Mouse (Mus musculus) CH12.LX (cell line): ENCODE data around the gene Terb1. TPM values are rescaled to one million over a fixed set of nuclear protein-coding genes. Genes with fewer than 3 reads are reported as not detected.

Experiments used
- DNase-seq: peaks from one replicate; pipeline ENCODE4 v3.0.0-alpha.2; 2013; ENCODE audit errors: extremely low read depth
- H3K27ac ChIP-seq: 2 replicates; pipeline ENCODE4 v1.5.1; 2012; ENCODE audit warnings: low read depth, mild to moderate bottlenecking, control low read depth, moderate library complexity; ENCODE audit not compliant: insufficient read depth
- H3K27me3 ChIP-seq: replicated peaks from 2 replicates; pipeline ENCODE3; 2012; ENCODE audit warnings: inconsistent platforms
- H3K36me3 ChIP-seq, 2 experiments: replicated peaks in 1 of 2; 2 replicates each; pipeline versions ENCODE3 to v1.6.1; 2012; ENCODE audit warnings: inconsistent platforms in 1 of 2, low read length in 1 of 2, mild to moderate bottlenecking in 1 of 2, mixed read lengths in 1 of 2, moderate library complexity in 1 of 2; ENCODE audit not compliant: control insufficient read depth in 1 of 2, insufficient read depth in 1 of 2
- H3K4me1 ChIP-seq, 2 experiments: 2 replicates each; pipeline ENCODE4 v1.6.1; 2012; ENCODE audit warnings: inconsistent platforms in 1 of 2, moderate library complexity in 1 of 2; ENCODE audit not compliant: insufficient read depth in 2 of 2, control insufficient read depth in 1 of 2
- H3K4me2 ChIP-seq: 2 replicates; pipeline ENCODE4 v1.6.1; 2012; ENCODE audit warnings: low read depth, mild to moderate bottlenecking, control low read depth; ENCODE audit not compliant: poor library complexity, insufficient read depth, severe bottlenecking
- H3K4me3 ChIP-seq, 3 experiments: fragments of 150-350 bp in 1 of 3; sonication (generic) in 1 of 3; replicated peaks in 1 of 3; 2 replicates each; pipeline versions ENCODE3 to v1.5.1; 2011 to 2012; ENCODE audit warnings: low read depth in 2 of 3, low read length in 2 of 3, mild to moderate bottlenecking in 2 of 3, moderate library complexity in 2 of 3, control low read depth in 1 of 3, improper control_type of control experiment in 1 of 3, inconsistent platforms in 1 of 3, mixed read lengths in 1 of 3; ENCODE audit not compliant: poor library complexity in 1 of 3
- H3K79me2 ChIP-seq: replicated peaks from 2 replicates; pipeline ENCODE4 v1.6.1; 2012; ENCODE audit warnings: mild to moderate bottlenecking, moderate library complexity; ENCODE audit not compliant: control insufficient read depth, poor library complexity, insufficient read depth, severe bottlenecking; ENCODE audit errors: extremely low read depth
- H3K9ac ChIP-seq: 2 replicates; pipeline ENCODE4 v1.6.1; 2012; ENCODE audit warnings: low read depth, mild to moderate bottlenecking, control low read depth, moderate library complexity; ENCODE audit not compliant: insufficient read depth
- H3K9me3 ChIP-seq: replicated peaks from 2 replicates; pipeline ENCODE3; 2012; ENCODE audit warnings: low read length, inconsistent platforms, mixed read lengths
- BHLHE40 ChIP-seq: IDR thresholded peaks from 2 replicates; pipeline ENCODE4 v1.6.1; 2011; ENCODE audit warnings: mild to moderate bottlenecking, low read depth, low read length, improper control_type of control experiment
- CHD2 ChIP-seq: IDR thresholded peaks from 2 replicates; pipeline ENCODE4 v1.6.1; 2011; ENCODE audit warnings: low read length, improper control_type of control experiment
- EP300 ChIP-seq: IDR thresholded peaks from 2 replicates; pipeline ENCODE4 v1.6.1; 2011; ENCODE audit warnings: low read length, improper control_type of control experiment
- GABPA ChIP-seq: IDR thresholded peaks from 2 replicates; pipeline ENCODE4 v1.6.1; 2012; ENCODE audit warnings: low read depth, low read length, improper control_type of control experiment, inconsistent platforms; ENCODE audit not compliant: insufficient replicate concordance
- IRF4 ChIP-seq: IDR thresholded peaks from 2 replicates; pipeline ENCODE4 v1.6.1; 2014; ENCODE audit warnings: low read depth, mild to moderate bottlenecking, inconsistent platforms, low read length, improper control_type of control experiment
- JUN ChIP-seq: IDR thresholded peaks from 2 replicates; pipeline ENCODE4 v1.6.1; 2011; ENCODE audit warnings: low read depth, mild to moderate bottlenecking, low read length, improper control_type of control experiment, moderate library complexity; ENCODE audit not compliant: insufficient read depth
- JUND ChIP-seq: conservative IDR thresholded peaks from 2 replicates; pipeline ENCODE4 v1.6.1; 2011; ENCODE audit warnings: low read depth, low read length, improper control_type of control experiment
- KAT2A ChIP-seq: IDR thresholded peaks from 2 replicates; pipeline ENCODE4 v1.6.1; 2012; ENCODE audit warnings: low read length, improper control_type of control experiment, inconsistent platforms; ENCODE audit not compliant: insufficient replicate concordance
- MEF2A ChIP-seq: IDR thresholded peaks from 2 replicates; pipeline ENCODE4 v1.6.1; 2014; ENCODE audit warnings: low read depth, mild to moderate bottlenecking, inconsistent platforms, low read length, improper control_type of control experiment, borderline replicate concordance
- MYC ChIP-seq: IDR thresholded peaks from 2 replicates; pipeline ENCODE4 v1.6.1; 2011; ENCODE audit warnings: low read depth, mild to moderate bottlenecking, improper control_type of control experiment, low read length
- PAX5 ChIP-seq: IDR thresholded peaks from 2 replicates; pipeline ENCODE4 v1.6.1; 2012; ENCODE audit warnings: low read length, inconsistent platforms, mixed read lengths
- POLR2A ChIP-seq: IDR thresholded peaks from 2 replicates; pipeline ENCODE4 v1.6.1; 2011; ENCODE audit warnings: low read depth, mild to moderate bottlenecking, improper control_type of control experiment, low read length
- POLR2AphosphoS2 ChIP-seq: IDR thresholded peaks from 2 replicates; pipeline ENCODE4 v1.6.1; 2011; ENCODE audit warnings: low read depth, low read length, improper control_type of control experiment
- RCOR1 ChIP-seq: conservative IDR thresholded peaks from 2 replicates; pipeline ENCODE4 v1.6.1; 2012; ENCODE audit warnings: low read depth, mild to moderate bottlenecking, inconsistent platforms, low read length, improper control_type of control experiment
- TBP ChIP-seq: conservative IDR thresholded peaks from 2 replicates; pipeline ENCODE4 v1.6.1; 2011; ENCODE audit warnings: low read depth, low read length, improper control_type of control experiment
- UBTF ChIP-seq: IDR thresholded peaks from 2 replicates; pipeline ENCODE4 v1.6.1; 2012; ENCODE audit warnings: low read depth, mild to moderate bottlenecking, inconsistent platforms, low read length, improper control_type of control experiment, moderate library complexity
- USF1 ChIP-seq: IDR thresholded peaks from 2 replicates; pipeline ENCODE4 v1.6.1; 2014; ENCODE audit warnings: low read depth, mild to moderate bottlenecking, inconsistent platforms, low read length, improper control_type of control experiment
- ZKSCAN1 ChIP-seq: IDR thresholded peaks from 2 replicates; pipeline ENCODE4 v1.6.1; 2012; ENCODE audit warnings: low read depth, inconsistent platforms, low read length, improper control_type of control experiment, borderline replicate concordance
- ZMIZ1 ChIP-seq: IDR thresholded peaks from 2 replicates; pipeline ENCODE4 v1.6.1; 2012; ENCODE audit warnings: low read depth, mild to moderate bottlenecking, inconsistent platforms, low read length, improper control_type of control experiment
- ZNF384 ChIP-seq: IDR thresholded peaks from 2 replicates; pipeline ENCODE4 v1.6.1; 2012; ENCODE audit warnings: low read depth, low read length, improper control_type of control experiment, inconsistent platforms
- dilution Hi-C: fragments of 300-500 bp; cut with MboI; formaldehyde crosslinking; loops from 2 replicates; pipeline ENCODE4 v1.14.3; 2020; ENCODE audit warnings: low sequenced_read_pairs; ENCODE audit not compliant: extremely low pct_unique_long_range_greater_than_20kb, extremely low pct_ligation_motif_present
- in situ Hi-C: fragments of 300-500 bp; cut with MboI; formaldehyde crosslinking; loops from 3 replicates; pipeline ENCODE4 v1.14.3; 2019; ENCODE audit warnings: low sequenced_read_pairs, low pct_ligation_motif_present, low pct_unique_long_range_greater_than_20kb, mixed read lengths
- polyA plus RNA-seq: library from polyadenylated mRNA; unstranded; fragments of >175 nt; gene quantifications from 2 replicates; pipeline ENCODE4 v1.2.1, GENCODE M21; 2012; ENCODE audit warnings: low read depth; ENCODE audit not compliant: insufficient read length
- total RNA-seq, 2 experiments: library from RNA; depleted of rRNA; stranded (reverse); fragments of 300-350 nt in 1 of 2; fragments of >200 nt in 1 of 2; gene quantifications; 2 replicates each; pipeline ENCODE4 v1.2.3; 2012 to 2014

Gene Terb1
- total and polyA plus RNA-seq, 3 experiments: not detected

GRCm38 (mm10) chr8:104434826-104435354 lies 74.8 kb downstream of the Terb1 start:
- no peak overlapping the region for H3K4me3 ChIP-seq
- no peaks in the 10 kb centered on the region for H3K27me3 ChIP-seq
- 0 out of 4 replicates have a peak, but pooled peaks cover 0 to 7% of the 10 kb centered on the region in 2 experiments for H3K4me1 ChIP-seq
- dilution Hi-C loops: no loop called here
- peaks cover 75 to 94% of the 10 kb centered on the region in 2 experiments for H3K36me3 ChIP-seq
- H3K4me2 ChIP-seq: no peak overlapping the region
- in situ Hi-C loops: no loop called here
- no peak overlapping the region for H3K9ac ChIP-seq
- TF ChIP-seq GABPA (no peak), UBTF (no peak), RCOR1 (no peak), MEF2A (no peak), TBP (no peak), POLR2A (no peak), ZMIZ1 (no peak), ZKSCAN1 (no peak), ZNF384 (no peak), KAT2A (no peak), JUND (no peak), MYC (no peak), JUN (no peak), CHD2 (no peak), EP300 (no peak), POLR2AphosphoS2 (no peak), BHLHE40 (no peak)
- H3K27ac ChIP-seq: no peak overlapping the region
- H3K9me3 ChIP-seq: peaks cover 2% of the 10 kb centered on the region
- H3K79me2 ChIP-seq: no peaks in the 10 kb centered on the region
- no peak for DNase-seq

- Histone ChIP-seq H3K4me1 (0 out of 4 replicates have a peak, but pooled peaks cover 0 to 7% of the 10 kb centered on the region in 2 experiments), H3K9me3 (peaks cover 2% of the 10 kb centered on the region), H3K27me3 (no peaks in the 10 kb centered on the region), H3K79me2 (no peaks in the 10 kb centered on the region), H3K4me3 (no peak overlapping the region), H3K9ac (no peak overlapping the region), H3K36me3 (peaks cover 71 to 93% of the 10 kb centered on the region in 2 experiments), H3K27ac (no peak overlapping the region), H3K4me2 (no peak overlapping the region)
- in situ Hi-C loops: no loop called here
- no peak for TF ChIP-seq PAX5
- no peak for TF ChIP-seq IRF4
- no peak for TF ChIP-seq EP300
- no peak for TF ChIP-seq RCOR1
- TF ChIP-seq USF1: no peak
- no peak for DNase-seq
- dilution Hi-C loops: no loop called here
Observed at GRCm38 (mm10) chr8:104434275-104434674, 75.4 kb downstream of the Terb1 start.
